Mouse (Mus musculus): ENCODE results near the gene Dmwd. TPM values are rescaled to one million over a fixed set of nuclear protein-coding genes. Genes with fewer than 3 reads are reported as not detected.
A peak's percentile ranks its signal among the peaks of the same experiment; 100 is the strongest.

Gene Dmwd
- polyA plus RNA-seq, 1 experiment from 2014 or later = 18.7 TPM

DNA sequence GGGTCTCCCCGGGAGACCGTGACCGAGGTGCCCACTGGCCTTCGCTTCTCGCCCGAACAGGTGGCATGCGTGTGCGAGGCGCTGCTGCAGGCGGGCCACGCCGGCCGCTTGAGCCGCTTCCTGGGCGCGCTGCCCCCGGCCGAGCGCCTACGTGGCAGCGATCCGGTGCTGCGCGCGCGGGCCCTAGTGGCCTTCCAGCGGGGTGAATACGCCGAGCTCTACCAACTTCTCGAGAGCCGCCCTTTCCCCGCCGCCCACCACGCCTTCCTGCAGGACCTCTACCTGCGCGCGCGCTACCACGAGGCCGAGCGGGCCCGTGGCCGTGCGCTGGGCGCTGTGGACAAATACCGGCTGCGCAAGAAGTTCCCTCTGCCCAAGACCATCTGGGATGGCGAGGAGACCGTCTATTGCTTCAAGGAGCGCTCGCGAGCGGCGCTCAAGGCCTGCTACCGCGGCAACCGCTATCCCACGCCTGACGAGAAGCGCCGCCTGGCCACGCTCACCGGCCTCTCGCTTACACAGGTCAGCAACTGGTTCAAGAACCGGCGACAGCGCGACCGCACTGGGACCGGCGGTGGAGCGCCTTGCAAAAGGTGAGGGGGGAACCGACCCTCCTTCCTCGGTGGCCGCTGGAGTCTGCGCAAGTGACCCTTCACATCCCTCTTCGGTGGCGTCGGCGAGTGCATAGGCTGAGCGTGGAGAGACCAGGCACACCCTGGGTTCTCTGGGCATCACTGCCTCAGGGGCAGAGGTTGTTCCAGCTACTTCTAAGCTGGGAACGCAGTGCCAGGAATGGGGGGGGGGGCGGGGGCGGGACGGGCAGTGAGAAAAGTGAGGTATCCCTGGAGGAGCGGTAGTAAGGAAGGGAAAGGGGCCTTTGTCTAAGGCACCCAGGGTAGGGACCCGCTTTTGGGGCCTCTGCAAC is 19.1 kb downstream of the Dmwd start:
- WGBS = under 1% methylated on average over 87 of the region's 87 CpGs
- Histone ChIP-seq H3K27me3 (no peaks in the 10 kb centered on the region), H3K27ac (replicated peaks) (peak overlapping the region; percentile 99), H3K36me3 (peaks cover 12% of the 10 kb centered on the region), H3K4me3 (replicated peaks) (peak overlapping the region; percentile 86), H3K9ac (peak overlapping the region; percentile 85), H3K4me2 (replicated peaks) (peak overlapping the region; percentile 74), H3K9me3 (replicated peaks) (no peaks in the 10 kb centered on the region), H3K4me1 (peaks cover 56% of the 10 kb centered on the region)
- no peak for ATAC-seq (ENCODE audit: insufficient number of reproducible peaks, low FRiP score, low TSS enrichment, low read depth)

DNA sequence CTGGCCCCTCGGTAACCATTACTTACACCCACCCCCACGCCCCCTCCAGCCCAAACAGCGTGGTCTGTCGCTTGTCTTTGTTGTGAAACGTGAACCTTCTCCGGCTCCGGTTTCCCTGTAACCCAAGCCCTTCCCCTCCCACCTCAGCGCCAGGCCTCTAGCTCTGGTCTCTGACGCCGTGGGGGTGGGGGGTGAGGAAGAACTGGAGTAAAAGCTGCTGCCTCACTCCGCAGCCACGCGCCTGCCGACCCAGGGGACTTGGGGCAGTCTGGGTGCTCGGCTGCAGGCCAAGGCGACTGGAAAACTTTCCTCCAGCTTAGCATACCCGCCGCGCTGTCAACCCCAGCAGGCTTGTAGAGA is 19.7 kb downstream of the Dmwd start:
- no peaks in the 10 kb centered on the region for H3K27me3 ChIP-seq
- ATAC-seq (ENCODE audit: insufficient number of reproducible peaks, low FRiP score, low TSS enrichment, low read depth) = peak; percentile 10; the same call in 1 of the 2 replicates
- peak overlapping the region; percentile 74 for H3K4me2 ChIP-seq (replicated peaks)
- peaks cover 10% of the 10 kb centered on the region for H3K36me3 ChIP-seq
- peak overlapping the region; percentile 99 for H3K27ac ChIP-seq (replicated peaks)
- H3K9ac ChIP-seq = peak overlapping the region; percentile 85
- WGBS = 1% methylated on average over 19 of the region's 19 CpGs
- peaks cover 60% of the 10 kb centered on the region for H3K4me1 ChIP-seq
- H3K9me3 ChIP-seq (replicated peaks) = no peaks in the 10 kb centered on the region
- H3K4me3 ChIP-seq (replicated peaks) = peak overlapping the region; percentile 86

DNA sequence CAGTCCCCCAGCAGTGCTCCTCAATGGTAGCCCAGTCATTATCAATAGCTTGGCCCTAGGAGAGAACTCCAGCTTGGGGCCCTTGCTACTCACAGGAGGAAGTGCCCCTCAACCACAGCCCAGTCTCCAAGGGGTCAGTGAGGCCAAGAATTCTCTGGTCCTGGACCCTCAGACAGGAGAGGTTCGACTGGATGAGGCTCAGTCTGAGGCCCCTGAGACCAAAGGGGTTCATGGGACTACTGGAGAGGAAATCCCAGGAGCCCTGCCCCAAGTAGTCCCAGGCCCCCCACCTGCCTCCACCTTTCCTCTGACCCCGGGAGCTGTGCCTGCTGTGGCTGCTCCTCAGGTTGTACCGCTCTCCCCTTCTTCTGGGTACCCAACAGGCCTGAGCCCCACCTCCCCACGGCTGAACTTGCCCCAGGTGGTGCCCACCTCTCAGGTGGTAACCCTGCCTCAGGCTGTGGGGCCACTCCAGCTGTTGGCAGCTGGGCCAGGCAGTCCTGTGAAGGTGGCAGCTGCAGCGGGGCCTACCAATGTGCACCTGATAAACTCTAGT is 20.5 kb downstream of the Dmwd start:
- Histone ChIP-seq H3K9me3 (replicated peaks) (no peaks in the 10 kb centered on the region), H3K36me3 (peaks cover 10% of the 10 kb centered on the region), H3K27me3 (no peaks in the 10 kb centered on the region), H3K4me3 (replicated peaks) (peak overlapping the region; percentile 86), H3K4me2 (replicated peaks) (peak overlapping the region; percentile 74), H3K27ac (replicated peaks) (peak overlapping the region; percentile 99), H3K4me1 (peaks cover 57% of the 10 kb centered on the region), H3K9ac (peak overlapping the region; percentile 85; the same call in 1 of the 2 replicates)
- ATAC-seq (ENCODE audit: insufficient number of reproducible peaks, low FRiP score, low TSS enrichment, low read depth) = no peak
- WGBS = 55% methylated on average over 5 of the region's 5 CpGs

- Histone ChIP-seq H3K9me3 (replicated peaks) (no peaks in the 10 kb centered on the region), H3K4me1 (peaks cover 50% of the 10 kb centered on the region), H3K4me2 (replicated peaks) (peak overlapping the region; percentile 74; the same call in 1 of the 2 replicates), H3K9ac (no peak overlapping the region), H3K36me3 (peaks cover 10% of the 10 kb centered on the region), H3K27ac (replicated peaks) (no peak overlapping the region), H3K27me3 (no peaks in the 10 kb centered on the region), H3K4me3 (replicated peaks) (0 out of 2 replicates have a peak overlapping the region, but pooled peaks have one; percentile 86)
- 76% methylated on average over 2 of the region's 2 CpGs for WGBS
- no peak for ATAC-seq (ENCODE audit: insufficient number of reproducible peaks, low FRiP score, low TSS enrichment, low read depth)
These were observed 21.2 kb downstream of the Dmwd start for GRCm38 (mm10) chr7:19097217-19097616.

GRCm38 (mm10) chr7:19097863-19098262 is 21.8 kb downstream of the Dmwd start:
- no peak overlapping the region; the same call in 1 of the 2 replicates for H3K27ac ChIP-seq (replicated peaks)
- H3K4me2 ChIP-seq (replicated peaks) = no peak overlapping the region
- H3K27me3 ChIP-seq = no peaks in the 10 kb centered on the region
- H3K9me3 ChIP-seq (replicated peaks) = no peaks in the 10 kb centered on the region
- H3K4me3 ChIP-seq (replicated peaks) = no peak overlapping the region
- H3K4me1 ChIP-seq = peaks cover 43% of the 10 kb centered on the region
- peaks cover 10% of the 10 kb centered on the region for H3K36me3 ChIP-seq
- ATAC-seq (ENCODE audit: insufficient number of reproducible peaks, low FRiP score, low TSS enrichment, low read depth) = no peak
- no peak overlapping the region for H3K9ac ChIP-seq

GRCm38 (mm10) chr7:19098811-19099210 is 22.8 kb downstream of the Dmwd start:
- Histone ChIP-seq H3K27ac (replicated peaks) (no peak overlapping the region), H3K4me1 (peaks cover 35% of the 10 kb centered on the region)

GRCm38 (mm10) chr7:19100290-19100689 is 24.3 kb downstream of the Dmwd start:
- Histone ChIP-seq H3K9ac (no peak overlapping the region), H3K4me2 (replicated peaks) (no peak overlapping the region), H3K9me3 (replicated peaks) (no peaks in the 10 kb centered on the region), H3K36me3 (peaks cover 10% of the 10 kb centered on the region), H3K27ac (replicated peaks) (no peak overlapping the region), H3K27me3 (no peaks in the 10 kb centered on the region), H3K4me3 (replicated peaks) (no peak overlapping the region), H3K4me1 (peaks cover 35% of the 10 kb centered on the region)
- 76% methylated on average over 1 of the region's 1 CpGs for WGBS
- ATAC-seq (ENCODE audit: insufficient number of reproducible peaks, low FRiP score, low TSS enrichment, low read depth) = no peak

More at GRCm38 (mm10) chr7:19098811-19099210, 22.8 kb downstream of the Dmwd start:
- peaks cover 10% of the 10 kb centered on the region for H3K36me3 ChIP-seq
- H3K9me3 ChIP-seq (replicated peaks) = no peaks in the 10 kb centered on the region
- no peak for ATAC-seq (ENCODE audit: insufficient number of reproducible peaks, low FRiP score, low TSS enrichment, low read depth)
- H3K27me3 ChIP-seq = no peaks in the 10 kb centered on the region
- H3K4me2 ChIP-seq (replicated peaks) = no peak overlapping the region
- H3K4me3 ChIP-seq (replicated peaks) = no peak overlapping the region
- WGBS = 69% methylated on average over 7 of the region's 7 CpGs
- no peak overlapping the region for H3K9ac ChIP-seq

DNA sequence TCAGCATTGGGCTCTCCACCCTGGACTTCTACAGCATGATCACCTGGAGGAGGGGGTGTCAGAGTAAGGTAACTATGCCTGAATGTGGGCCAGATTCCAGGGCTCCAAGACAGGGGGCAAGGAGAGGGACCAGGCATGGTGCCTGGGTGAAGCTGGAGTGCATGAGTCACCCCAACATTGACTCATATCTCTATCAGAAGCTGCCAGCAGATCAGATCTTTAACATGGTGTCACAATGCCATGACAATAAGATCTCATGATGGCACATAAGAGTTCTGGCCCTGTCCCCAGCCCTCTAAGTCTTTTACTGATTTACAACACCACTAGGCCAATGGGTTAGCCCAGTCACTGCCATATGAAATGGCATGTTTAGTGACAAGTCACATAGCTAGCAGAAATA is 27.7 kb downstream of the Dmwd start:
- Histone ChIP-seq H3K9me3 (replicated peaks) (no peaks in the 10 kb centered on the region), H3K4me3 (replicated peaks) (no peak overlapping the region), H3K9ac (no peak overlapping the region), H3K36me3 (no peaks in the 10 kb centered on the region), H3K4me2 (replicated peaks) (no peak overlapping the region), H3K27me3 (no peaks in the 10 kb centered on the region), H3K4me1 (peaks cover 9% of the 10 kb centered on the region; the same call in 1 of the 2 replicates), H3K27ac (replicated peaks) (no peak overlapping the region)
- ATAC-seq (ENCODE audit: insufficient number of reproducible peaks, low FRiP score, low TSS enrichment, low read depth) = no peak

DNA sequence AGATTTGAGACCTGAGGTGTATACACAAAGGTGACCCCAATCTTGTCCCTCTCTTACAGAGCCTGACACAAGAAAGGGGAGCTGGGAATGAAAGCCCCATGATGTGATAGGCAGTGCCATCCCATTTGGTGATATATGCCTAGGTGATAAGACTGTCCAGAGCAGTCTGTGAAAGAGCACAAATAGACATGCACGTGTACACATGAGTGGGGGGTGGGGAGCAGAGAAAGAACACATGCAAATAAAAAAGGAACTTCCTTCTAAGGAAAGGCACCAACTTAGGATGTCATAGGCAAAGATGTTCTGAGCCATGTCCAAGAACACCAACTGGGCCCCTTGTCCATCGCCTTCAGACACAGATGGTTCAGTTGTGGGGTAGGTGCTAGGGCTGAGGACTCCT is 28.5 kb downstream of the Dmwd start:
- no peak for ATAC-seq (ENCODE audit: insufficient number of reproducible peaks, low FRiP score, low TSS enrichment, low read depth)
- WGBS = 90% methylated on average over 2 of the region's 2 CpGs
- H3K36me3 ChIP-seq = no peaks in the 10 kb centered on the region
- H3K27ac ChIP-seq (replicated peaks) = no peak overlapping the region
- H3K9ac ChIP-seq = no peak overlapping the region
- H3K4me2 ChIP-seq (replicated peaks) = no peak overlapping the region
- no peaks in the 10 kb centered on the region for H3K9me3 ChIP-seq (replicated peaks)
- H3K4me1 ChIP-seq = 0 out of 2 replicates have a peak, but pooled peaks cover 4% of the 10 kb centered on the region
- H3K27me3 ChIP-seq = no peaks in the 10 kb centered on the region
- H3K4me3 ChIP-seq (replicated peaks) = no peak overlapping the region

DNA sequence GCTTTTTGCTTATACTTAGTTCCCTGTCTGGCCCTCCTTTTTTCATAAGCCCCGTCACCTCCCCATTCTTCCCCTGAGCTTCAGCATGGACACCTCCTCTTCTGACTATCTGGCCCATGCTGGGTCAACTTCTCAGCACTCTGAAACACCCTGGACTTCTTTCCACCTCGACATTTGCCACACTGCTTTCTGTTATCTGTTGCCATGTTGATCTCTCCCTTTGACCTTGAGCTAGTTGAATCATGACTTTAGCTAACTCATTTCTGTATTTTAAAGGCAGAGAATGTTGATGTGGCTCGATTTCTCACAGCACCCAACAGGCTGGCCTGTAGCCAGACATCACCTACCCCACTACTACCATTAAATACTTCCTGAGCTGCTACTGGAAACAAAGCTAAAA is 31.4 kb downstream of the Dmwd start:
- no peak overlapping the region for H3K4me2 ChIP-seq (replicated peaks)
- no peaks in the 10 kb centered on the region for H3K27me3 ChIP-seq
- 58% methylated on average over 3 of the region's 3 CpGs for WGBS
- no peaks in the 10 kb centered on the region for H3K9me3 ChIP-seq (replicated peaks)
- H3K4me1 ChIP-seq = no peaks in the 10 kb centered on the region
- no peaks in the 10 kb centered on the region for H3K36me3 ChIP-seq
- no peak overlapping the region for H3K4me3 ChIP-seq (replicated peaks)
- no peak overlapping the region for H3K9ac ChIP-seq
- ATAC-seq (ENCODE audit: insufficient number of reproducible peaks, low FRiP score, low TSS enrichment, low read depth) = no peak
- no peak overlapping the region for H3K27ac ChIP-seq (replicated peaks)

- no peak overlapping the region for H3K9ac ChIP-seq
- no peak for ATAC-seq (ENCODE audit: insufficient number of reproducible peaks, low FRiP score, low TSS enrichment, low read depth)
- H3K9me3 ChIP-seq (replicated peaks) = no peaks in the 10 kb centered on the region
- H3K27me3 ChIP-seq = no peaks in the 10 kb centered on the region
- no peaks in the 10 kb centered on the region for H3K4me1 ChIP-seq
- no peaks in the 10 kb centered on the region for H3K36me3 ChIP-seq
- H3K4me3 ChIP-seq (replicated peaks) = no peak overlapping the region
- H3K27ac ChIP-seq (replicated peaks) = no peak overlapping the region
- no peak overlapping the region for H3K4me2 ChIP-seq (replicated peaks)
- WGBS = 85% methylated on average over 1 of the region's 1 CpGs
These were observed 33.5 kb downstream of the Dmwd start for GRCm38 (mm10) chr7:19109565-19109964.
